Mouse (Mus musculus) brown adipose tissue, adult 24 weeks (tissue): ENCODE data around the gene Gm21913. TPM values are rescaled to one million over a fixed set of nuclear protein-coding genes. Genes with fewer than 3 reads are reported as not detected.
"Not testable (repeated sequence)": the region's sequence is repeated elsewhere in the genome, so short reads cannot be mapped to it uniquely, and the experiment has no call there.

ENCODE experiments used
- H3K27ac ChIP-seq: fragments of 200-500 bp; replicated peaks from 2 replicates; pipeline ENCODE4 v1.5.1; 2012; ENCODE audit warnings: low read depth, mild to moderate bottlenecking, low read length
- H3K4me1 ChIP-seq: fragments of 200-500 bp; 2 replicates; pipeline ENCODE4 v1.6.1; 2012; ENCODE audit warnings: low read length, mixed read lengths; ENCODE audit not compliant: control insufficient read depth, insufficient read depth, insufficient read length
- H3K4me3 ChIP-seq: fragments of 200-500 bp; 2 replicates; pipeline ENCODE4 v1.5.1; 2012; ENCODE audit warnings: low read depth, mild to moderate bottlenecking, low read length, moderate library complexity; ENCODE audit not compliant: insufficient read depth
- polyA plus RNA-seq: library from polyadenylated mRNA; stranded (reverse); fragments of >200 nt; gene quantifications from 2 replicates; pipeline ENCODE4 v1.2.4, GENCODE M21; 2012; ENCODE audit not compliant: missing spikeins, insufficient read depth, insufficient read length

Gm21913 gene
- not detected in 2 replicates for polyA plus RNA-seq

DNA sequence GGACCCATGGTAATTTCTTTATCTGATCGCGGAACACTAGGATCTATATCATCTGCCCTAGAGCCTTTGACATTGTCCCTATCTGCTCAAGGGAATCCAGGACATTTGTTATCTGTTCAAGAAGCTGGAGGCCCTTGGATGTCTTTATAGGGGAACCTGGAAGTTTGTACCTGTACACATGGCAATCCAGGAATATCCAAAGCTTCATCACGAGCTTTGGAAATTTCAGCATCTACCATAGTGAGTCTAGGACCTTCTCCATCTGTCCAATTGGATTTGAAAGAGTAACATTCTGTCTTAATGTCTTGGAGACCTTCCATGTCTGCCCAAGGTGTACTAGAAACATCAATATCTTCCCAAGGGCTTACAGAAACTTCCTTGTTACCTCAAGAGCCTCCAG lies at the start of gene Gm21913:
Gene Gm21913 (plus strand): TSS at position 301 of the 400 bp plus-strand sequence.
- not testable (repeated sequence) for H3K4me3 ChIP-seq, H3K4me1 ChIP-seq, H3K27ac ChIP-seq

Other genes with a start within 250 kb of the Gm21913 start
- not detected in 2 replicates for gene Gm29110, start 153.4 kb upstream of the Gm21913 start, polyA plus RNA-seq